11 mouse cellular contexts compared by ENCODE assay signal in genomic region chr8:26593536-26594368, GRCm38 (mm10).
DNase-seq lines count a peak whose midpoint lies in the region; ATAC-seq lines count a peak whose summit lies in the region.
"Had no signal": no experiment of that assay in that cellular context is flagged by ENCODE, and none has a peak within 500 bp of the region (broad histone marks: within the 10 kb centered on the region; RNA-seq: fewer than 3 reads in every experiment).

No protein-coding gene starts in this region.

- WGBS in midbrain, embryonic 11.5 days: 84% methylated on average over 5 of the region's 5 CpGs
- 70% methylated on average over 5 of the region's 5 CpGs for WGBS in midbrain, embryonic 16.5 days
- WGBS in intestine, embryonic 15.5 days: 20% methylated on average over 5 of the region's 5 CpGs
- WGBS in neural tube, embryonic 14.5 days: 15% methylated on average over 5 of the region's 5 CpGs

- H3K9me3 ChIP-seq in midbrain, embryonic 11.5 days (ENCODE audit: control insufficient read depth, low read length): no peaks in the 10 kb centered on the region
- H3K9me3 ChIP-seq in midbrain, embryonic 16.5 days (replicated peaks; ENCODE audit: control insufficient read depth, low read length, poor library complexity, severe bottlenecking): no peaks in the 10 kb centered on the region
- H3K9me3 ChIP-seq in intestine, embryonic 15.5 days: no peaks in the 10 kb centered on the region
- no peaks in the 10 kb centered on the region for H3K9me3 ChIP-seq in neural tube, embryonic 14.5 days (ENCODE audit: control insufficient read depth, low read length)
- H3K9me3 ChIP-seq: embryonic facial prominence, embryonic 13.5 days had no signal

- no peak overlapping the region for H3K9ac ChIP-seq in midbrain, embryonic 11.5 days (ENCODE audit: low read length)
- no peak overlapping the region for H3K9ac ChIP-seq in midbrain, embryonic 16.5 days (ENCODE audit: low read depth, low read length)
- no peak overlapping the region for H3K9ac ChIP-seq in intestine, embryonic 15.5 days
- H3K9ac ChIP-seq in neural tube, embryonic 14.5 days (replicated peaks; ENCODE audit: low read depth, low read length): no peak overlapping the region
- H3K9ac ChIP-seq: embryonic facial prominence, embryonic 13.5 days; liver, embryonic 14.5 days had no signal

- H3K36me3 ChIP-seq in midbrain, embryonic 11.5 days (ENCODE audit: control insufficient read depth, insufficient read depth, low read length): no peaks in the 10 kb centered on the region
- no peaks in the 10 kb centered on the region for H3K36me3 ChIP-seq in midbrain, embryonic 16.5 days (ENCODE audit: control insufficient read depth, insufficient read depth, low read length)
- no peaks in the 10 kb centered on the region for H3K36me3 ChIP-seq in intestine, embryonic 15.5 days
- H3K36me3 ChIP-seq in neural tube, embryonic 14.5 days (ENCODE audit: control insufficient read depth, insufficient read depth, low read length): no peaks in the 10 kb centered on the region
- H3K36me3 ChIP-seq: embryonic facial prominence, embryonic 13.5 days had no signal

- intact Hi-C loops in gastrocnemius, postnatal 36 days (cut with DNase I): no loop called here

- no peak overlapping the region for H3K4me3 ChIP-seq in midbrain, embryonic 11.5 days (ENCODE audit: low read depth, low read length)
- H3K4me3 ChIP-seq in midbrain, embryonic 16.5 days (ENCODE audit: low read depth, low read length): no peak overlapping the region
- H3K4me3 ChIP-seq in intestine, embryonic 15.5 days (replicated peaks): no peak overlapping the region
- no peak overlapping the region for H3K4me3 ChIP-seq in neural tube, embryonic 14.5 days (ENCODE audit: low read depth, low read length)
- H3K4me3 ChIP-seq: embryonic facial prominence, embryonic 13.5 days had no signal

- no peak for ATAC-seq in cerebellum, adult (ENCODE audit: insufficient number of reproducible peaks, low FRiP score, low TSS enrichment)
- no peak for ATAC-seq in midbrain, embryonic 11.5 days (ENCODE audit: low FRiP score)
- no peak for ATAC-seq in midbrain, embryonic 16.5 days
- ATAC-seq in intestine, embryonic 15.5 days: peak; percentile 78
- ATAC-seq in neural tube, embryonic 14.5 days (ENCODE audit: low read depth): peak; percentile 31
- ATAC-seq: Patski had no signal

- H3K4me1 ChIP-seq in midbrain, embryonic 11.5 days (ENCODE audit: control insufficient read depth, insufficient read depth, low read length): no peaks in the 10 kb centered on the region
- no peaks in the 10 kb centered on the region for H3K4me1 ChIP-seq in midbrain, embryonic 16.5 days (ENCODE audit: control insufficient read depth, insufficient read depth, low read length)
- 0 out of 2 replicates have a peak, but pooled peaks cover 6% of the 10 kb centered on the region for H3K4me1 ChIP-seq in intestine, embryonic 15.5 days (replicated peaks)
- peaks cover 28% of the 10 kb centered on the region for H3K4me1 ChIP-seq in neural tube, embryonic 14.5 days (ENCODE audit: control insufficient read depth, insufficient read depth, low read length)

- H3K4me2 ChIP-seq in midbrain, embryonic 11.5 days: no peak overlapping the region
- H3K4me2 ChIP-seq in midbrain, embryonic 16.5 days (ENCODE audit: low read length): no peak overlapping the region
- peak overlapping the region; percentile 9; the same call in 1 of the 2 replicates for H3K4me2 ChIP-seq in intestine, embryonic 15.5 days (replicated peaks)
- no peak overlapping the region for H3K4me2 ChIP-seq in neural tube, embryonic 14.5 days (ENCODE audit: low read depth, low read length)
- H3K4me2 ChIP-seq: embryonic facial prominence, embryonic 13.5 days had no signal

- DNase-seq in cerebellum, postnatal 10 days: peak; percentile 45 to 64
- peak; percentile 84 for DNase-seq in midbrain, embryonic 11.5 days (ENCODE audit: low spot score, missing footprints)
- no peak for DNase-seq in natural killer cell, adult 2 months (ENCODE audit: low spot score in 2 of 2)
- DNase-seq in gastrocnemius, postnatal 36 days: no peak

- no peak overlapping the region for H3K27ac ChIP-seq in midbrain, embryonic 11.5 days (ENCODE audit: low read depth, low read length)
- H3K27ac ChIP-seq in midbrain, embryonic 16.5 days (ENCODE audit: low read length): no peak overlapping the region
- no peak overlapping the region for H3K27ac ChIP-seq in intestine, embryonic 15.5 days
- H3K27ac ChIP-seq in neural tube, embryonic 14.5 days (ENCODE audit: low read depth, low read length): no peak overlapping the region
- H3K27ac ChIP-seq: embryonic facial prominence, embryonic 13.5 days; liver, embryonic 14.5 days had no signal

- no peaks in the 10 kb centered on the region for H3K27me3 ChIP-seq in midbrain, embryonic 11.5 days (ENCODE audit: control insufficient read depth, insufficient read depth, low read length)
- H3K27me3 ChIP-seq in midbrain, embryonic 16.5 days (ENCODE audit: control insufficient read depth, insufficient read depth, low read depth, low read length): no peaks in the 10 kb centered on the region
- no peaks in the 10 kb centered on the region for H3K27me3 ChIP-seq in intestine, embryonic 15.5 days (replicated peaks)
- H3K27me3 ChIP-seq in neural tube, embryonic 14.5 days (ENCODE audit: control insufficient read depth, insufficient read depth, low read length): no peaks in the 10 kb centered on the region
- H3K27me3 ChIP-seq: embryonic facial prominence, embryonic 13.5 days had no signal

Comparison
In these comparisons a context has a peak if more than half of its experiments do, and no peak if none do; other contexts are left out.
1. DNase-seq: peak in cerebellum, postnatal 10 days (2 of 2) and midbrain, embryonic 11.5 days (single experiment); none in natural killer cell, adult 2 months (0 of 2) and gastrocnemius, postnatal 36 days (0 of 2).
2. ATAC-seq: peak in intestine, embryonic 15.5 days (single experiment) and neural tube, embryonic 14.5 days (single experiment); none in cerebellum, adult (single experiment), midbrain, embryonic 11.5 days (single experiment) and midbrain, embryonic 16.5 days (single experiment).